Mouse (Mus musculus) 3134 (cell line): ENCODE results near the gene Fgd5.
"Not testable (repeated sequence)": the region's sequence is repeated elsewhere in the genome, so short reads cannot be mapped to it uniquely, and the experiment has no call there.

Source experiments
- DNase-seq: peaks from one replicate; pipeline ENCODE4 v3.0.0-alpha.2; 2011; ENCODE audit warnings: low spot score; ENCODE audit not compliant: insufficient read length; ENCODE audit errors: extremely low read depth

Gene Fgd5

GRCm38 (mm10) chr6:92063452-92063851 lies 84.8 kb downstream of the Fgd5 start:
- DNase-seq, result no peak

GRCm38 (mm10) chr6:92064101-92064500 lies 85.4 kb downstream of the Fgd5 start:
- DNase-seq, result no peak

GRCm38 (mm10) chr6:92065721-92066496 lies 87.2 kb downstream of the Fgd5 start:
- peak; percentile 16 for DNase-seq

- peak; percentile 51 for DNase-seq
Measured at GRCm38 (mm10) chr6:92067146-92067790, 88.6 kb downstream of the Fgd5 start.

- DNase-seq, result no peak
Measured at GRCm38 (mm10) chr6:92071121-92071839, 92.6 kb downstream of the Fgd5 start.

- no peak for DNase-seq
Measured at GRCm38 (mm10) chr6:92080730-92081129, 102.1 kb downstream of the Fgd5 start.

- DNase-seq, result no peak
Measured at GRCm38 (mm10) chr6:92082756-92083155, 104.1 kb downstream of the Fgd5 start.

- DNase-seq, result no peak
Measured at GRCm38 (mm10) chr6:92084932-92085331, 106.3 kb downstream of the Fgd5 start.

GRCm38 (mm10) chr6:92089141-92089540 lies 110.5 kb downstream of the Fgd5 start:
- DNase-seq, result not testable (repeated sequence)

- no peak for DNase-seq
Measured at GRCm38 (mm10) chr6:92089982-92090381, 111.3 kb downstream of the Fgd5 start.

GRCm38 (mm10) chr6:92090497-92090896 lies 111.8 kb downstream of the Fgd5 start:
- DNase-seq, result no peak

GRCm38 (mm10) chr6:92091130-92091591 lies 112.5 kb downstream of the Fgd5 start, which contains the start of gene Nr2c2:
Gene Nr2c2 (plus strand): TSS chr6:92091390.
- DNase-seq, result peak; percentile 76

- DNase-seq, result peak; percentile 97
Measured at GRCm38 (mm10) chr6:92091767-92092489, 113.2 kb downstream of the Fgd5 start.

GRCm38 (mm10) chr6:92092737-92093136 lies 114.1 kb downstream of the Fgd5 start:
- DNase-seq, result no peak

- DNase-seq, result no peak
Measured at GRCm38 (mm10) chr6:92093869-92094268, 115.2 kb downstream of the Fgd5 start.

- no peak for DNase-seq
Measured at GRCm38 (mm10) chr6:92100679-92101360, 122.1 kb downstream of the Fgd5 start.

- no peak for DNase-seq
Measured at GRCm38 (mm10) chr6:92124547-92124946, 145.9 kb downstream of the Fgd5 start.
